Mouse (Mus musculus): ENCODE measurements around the gene Vwa8.

The Vwa8 gene

GRCm38 (mm10) chr14:78848941-78849911 is at the start of gene Vwa8:
TSS of gene Vwa8 (plus strand) at chr14:78849052.
- peak; percentile 75 to 89 for DNase-seq (ENCODE audit: low spot score in 2 of 2)

GRCm38 (mm10) chr14:78802378-78802777 is 46.5 kb upstream of the Vwa8 start:
- DNase-seq (ENCODE audit: low spot score in 2 of 2), result no peak

GRCm38 (mm10) chr14:78803924-78804323 is 44.9 kb upstream of the Vwa8 start:
- DNase-seq (ENCODE audit: low spot score in 2 of 2), result no peak

- no peak for DNase-seq (ENCODE audit: low spot score in 2 of 2)
Observed at GRCm38 (mm10) chr14:78812896-78813295, 36.0 kb upstream of the Vwa8 start.

GRCm38 (mm10) chr14:78816411-78816810 is 32.4 kb upstream of the Vwa8 start:
- no peak for DNase-seq (ENCODE audit: low spot score in 2 of 2)

GRCm38 (mm10) chr14:78817651-78818050 is 31.2 kb upstream of the Vwa8 start:
- no peak for DNase-seq (ENCODE audit: low spot score in 2 of 2)

GRCm38 (mm10) chr14:78818406-78818805 is 30.4 kb upstream of the Vwa8 start:
- DNase-seq (ENCODE audit: low spot score in 2 of 2), result no peak

- no peak for DNase-seq (ENCODE audit: low spot score in 2 of 2)
Observed at GRCm38 (mm10) chr14:78824013-78824412, 24.8 kb upstream of the Vwa8 start.

GRCm38 (mm10) chr14:78824507-78824906 is 24.3 kb upstream of the Vwa8 start:
- no peak for DNase-seq (ENCODE audit: low spot score in 2 of 2)

- no peak for DNase-seq (ENCODE audit: low spot score in 2 of 2)
Observed at GRCm38 (mm10) chr14:78831158-78831557, 17.7 kb upstream of the Vwa8 start.

- DNase-seq (ENCODE audit: low spot score in 2 of 2), result no peak
Observed at GRCm38 (mm10) chr14:78847948-78848347, 904 bp upstream of the Vwa8 start.

GRCm38 (mm10) chr14:78848477-78848876 is 375 bp upstream of the Vwa8 start:
- no peak for DNase-seq (ENCODE audit: low spot score in 2 of 2)

GRCm38 (mm10) chr14:78849961-78850578 is 1.2 kb downstream of the Vwa8 start:
- no peak for DNase-seq (ENCODE audit: low spot score in 2 of 2)

GRCm38 (mm10) chr14:78850666-78851065 is 1.8 kb downstream of the Vwa8 start:
- DNase-seq (ENCODE audit: low spot score in 2 of 2), result no peak

- no peak for DNase-seq (ENCODE audit: low spot score in 2 of 2)
Observed at GRCm38 (mm10) chr14:78851366-78851765, 2.5 kb downstream of the Vwa8 start.

- DNase-seq (ENCODE audit: low spot score in 2 of 2), result no peak
Observed at GRCm38 (mm10) chr14:78852401-78853246, 3.8 kb downstream of the Vwa8 start.

GRCm38 (mm10) chr14:78861156-78861555 is 12.3 kb downstream of the Vwa8 start:
- DNase-seq (ENCODE audit: low spot score in 2 of 2), result no peak

- DNase-seq (ENCODE audit: low spot score in 2 of 2), result no peak
Observed at GRCm38 (mm10) chr14:78870036-78870435, 21.2 kb downstream of the Vwa8 start.

- DNase-seq (ENCODE audit: low spot score in 2 of 2), result no peak
Observed at GRCm38 (mm10) chr14:78877176-78877575, 28.3 kb downstream of the Vwa8 start.

- DNase-seq (ENCODE audit: low spot score in 2 of 2), result no peak
Observed at GRCm38 (mm10) chr14:78878402-78879045, 29.7 kb downstream of the Vwa8 start.

GRCm38 (mm10) chr14:78880879-78881278 is 32.0 kb downstream of the Vwa8 start:
- DNase-seq (ENCODE audit: low spot score in 2 of 2), result no peak

- no peak for DNase-seq (ENCODE audit: low spot score in 2 of 2)
Observed at GRCm38 (mm10) chr14:78881563-78881962, 32.7 kb downstream of the Vwa8 start.

All from spleen, postnatal 4 days (tissue).